ENCODE assay signal across 8 mouse cellular contexts in the genomic region with DNA sequence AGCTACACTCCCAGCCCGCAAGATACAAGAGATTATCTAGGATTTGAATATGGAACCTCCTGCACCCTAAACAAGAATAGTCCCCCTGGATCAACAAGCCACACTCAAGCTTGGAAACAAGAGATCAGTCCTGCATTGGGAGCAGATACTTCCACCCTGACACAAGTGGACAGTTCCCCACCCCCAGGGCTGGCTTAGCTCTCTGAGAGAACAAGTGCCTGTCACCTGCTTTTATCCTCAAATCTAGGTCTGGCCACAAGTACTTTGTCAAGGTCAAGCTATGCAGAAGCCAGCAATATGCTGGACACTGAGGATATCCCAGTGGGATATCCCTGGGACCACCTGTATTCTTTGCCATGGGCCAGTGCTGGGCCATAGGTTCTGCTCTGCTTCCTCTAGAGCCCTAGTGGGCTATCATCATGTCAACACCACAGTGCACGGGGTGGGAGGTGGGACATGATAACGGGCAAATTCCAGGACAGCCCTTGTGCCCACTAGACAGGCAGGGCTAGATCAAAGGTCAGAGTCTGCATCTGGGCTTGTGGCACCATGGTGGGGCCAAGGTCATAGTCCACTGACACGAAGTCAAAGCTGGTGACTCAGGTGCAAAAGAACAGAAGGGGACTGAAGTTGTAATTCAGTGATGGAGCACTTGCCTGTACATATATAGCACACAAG. TPM values are rescaled to one million over a fixed set of nuclear protein-coding genes. Genes with fewer than 3 reads are reported as not detected.
DNase-seq lines count a peak whose midpoint lies in the region; ATAC-seq and TF ChIP-seq lines count a peak whose summit lies in the region.

No protein-coding gene starts in this region.

- intact Hi-C loops in gastrocnemius, postnatal 36 days (cut with DNase I) = no loop called here

- ATAC-seq in forebrain, embryonic 15.5 days (replicated peaks) = no peak
- no peak for ATAC-seq in neural tube, embryonic 12.5 days (ENCODE audit: low FRiP score, low read depth)

- no peak for TF ChIP-seq POLR2A in spleen, adult 2 months (IDR thresholded peaks at IDR 0.05; ENCODE audit: low read depth, low read length)

- 49% methylated on average over 4 of the region's 4 CpGs for WGBS in spleen, adult 2 months
- WGBS in forebrain, embryonic 15.5 days = 54% methylated on average over 4 of the region's 4 CpGs
- WGBS in neural tube, embryonic 12.5 days = 51% methylated on average over 4 of the region's 4 CpGs

- H3K4me2 ChIP-seq in forebrain, embryonic 15.5 days (replicated peaks) = peak overlapping the region; percentile 65
- peak overlapping the region; percentile 85 for H3K4me2 ChIP-seq in neural tube, embryonic 12.5 days (replicated peaks)

- peak overlapping the region; percentile 85; the same call in 1 of the 2 replicates for H3K4me3 ChIP-seq in spleen, adult 2 months (ENCODE audit: extremely low read depth, insufficient read depth, insufficient read length)
- H3K4me3 ChIP-seq in forebrain, embryonic 15.5 days = peak overlapping the region; percentile 85
- peak overlapping the region; percentile 72 for H3K4me3 ChIP-seq in neural tube, embryonic 12.5 days

- H3K9me3 ChIP-seq in forebrain, embryonic 15.5 days = no peaks in the 10 kb centered on the region
- H3K9me3 ChIP-seq in neural tube, embryonic 12.5 days = no peaks in the 10 kb centered on the region

- peaks cover 6% of the 10 kb centered on the region; the same call in 1 of the 2 replicates for H3K4me1 ChIP-seq in spleen, adult 2 months (ENCODE audit: control insufficient read depth, insufficient read depth, insufficient read length)
- peaks cover 17% of the 10 kb centered on the region for H3K4me1 ChIP-seq in forebrain, embryonic 15.5 days
- peaks cover 16% of the 10 kb centered on the region for H3K4me1 ChIP-seq in neural tube, embryonic 12.5 days

- peaks cover 32% of the 10 kb centered on the region for H3K36me3 ChIP-seq in spleen, adult 2 months (ENCODE audit: control insufficient read depth, insufficient read depth, low read length)
- H3K36me3 ChIP-seq in forebrain, embryonic 15.5 days = peaks cover 46% of the 10 kb centered on the region
- H3K36me3 ChIP-seq in neural tube, embryonic 12.5 days = peaks cover 69% of the 10 kb centered on the region

- H3K9ac ChIP-seq in forebrain, embryonic 15.5 days (replicated peaks) = peak overlapping the region; percentile 86
- H3K9ac ChIP-seq in neural tube, embryonic 12.5 days = peak overlapping the region; percentile 78

- no peak for DNase-seq in spleen, adult 2 months (ENCODE audit: low read depth in 1 of 2, low spot score in 2 of 2)
- no peak for DNase-seq in spleen, adult 12 weeks (ENCODE audit: low spot score)
- DNase-seq in kidney, postnatal 25 days = peak; percentile 68 to 90
- no peak for DNase-seq in urinary bladder, postnatal 25 days (ENCODE audit: low spot score)
- DNase-seq in ovary, postnatal 36 days (ENCODE audit: low spot score) = no peak
- no peak for DNase-seq in gastrocnemius, postnatal 36 days

- H3K27me3 ChIP-seq in spleen, adult 2 months (ENCODE audit: control insufficient read depth, insufficient read depth, low read length) = no peaks in the 10 kb centered on the region
- H3K27me3 ChIP-seq in forebrain, embryonic 15.5 days = no peaks in the 10 kb centered on the region
- H3K27me3 ChIP-seq in neural tube, embryonic 12.5 days (replicated peaks) = no peaks in the 10 kb centered on the region

- H3K27ac ChIP-seq in spleen, adult 2 months (ENCODE audit: insufficient read depth, low read length) = no peak overlapping the region
- H3K27ac ChIP-seq in forebrain, embryonic 15.5 days (replicated peaks) = peak overlapping the region; percentile 81
- no peak overlapping the region for H3K27ac ChIP-seq in neural tube, embryonic 12.5 days

- TF ChIP-seq CTCF in spleen, adult 2 months (IDR thresholded peaks at IDR 0.05; ENCODE audit: extremely low read depth, insufficient read depth, insufficient read length, insufficient replicate concordance) = no peak

RNA-seq across cellular contexts. Expression of a gene that starts 1.0 kb away (rescaled TPM):
- 139 and 165 TPM in 2 replicates for polyA plus RNA-seq in spleen, adult 2 months (2012; rRNA removed)
- polyA plus RNA-seq in forebrain, embryonic 15.5 days (2015; fragmentation: Nextera tagmentation; extraction: Ambion mirVana) = 167 and 174 TPM in 2 replicates
- polyA plus RNA-seq in neural tube, embryonic 12.5 days (2016; fragmentation: Nextera tagmentation; extraction: Ambion mirVana) = 151 and 155 TPM in 2 replicates
- 10 to 100 TPM; 26.7 to 33.5 TPM for total RNA-seq in gastrocnemius, postnatal 36 days (2021)

RNA-seq across cellular contexts. Expression of a gene that starts 8.3 kb away (rescaled TPM):
- polyA plus RNA-seq in spleen, adult 2 months (2012; rRNA removed) = 119 and 139 TPM in 2 replicates
- 51.4 and 53.1 TPM in 2 replicates for polyA plus RNA-seq in forebrain, embryonic 15.5 days (2015; fragmentation: Nextera tagmentation; extraction: Ambion mirVana)
- 46.8 and 56.5 TPM in 2 replicates for polyA plus RNA-seq in neural tube, embryonic 12.5 days (2016; fragmentation: Nextera tagmentation; extraction: Ambion mirVana)
- total RNA-seq in gastrocnemius, postnatal 36 days (2021) = 1 to 10 TPM; 4.5 TPM

RNA-seq across cellular contexts. Expression of a gene that starts 8.5 kb away (rescaled TPM):
- 4.4 and 5.5 TPM in 2 replicates for polyA plus RNA-seq in spleen, adult 2 months (2012; rRNA removed)
- polyA plus RNA-seq in forebrain, embryonic 15.5 days (2015; fragmentation: Nextera tagmentation; extraction: Ambion mirVana) = 0.51 and 0.65 TPM in 2 replicates
- 0.80 and 0.83 TPM in 2 replicates for polyA plus RNA-seq in neural tube, embryonic 12.5 days (2016; fragmentation: Nextera tagmentation; extraction: Ambion mirVana)
- total RNA-seq in gastrocnemius, postnatal 36 days (2021) = not detected

RNA-seq across cellular contexts. Expression of a gene that starts 16.6 kb away (rescaled TPM):
- 29.9 and 31.3 TPM in 2 replicates for polyA plus RNA-seq in spleen, adult 2 months (2012; rRNA removed)
- polyA plus RNA-seq in forebrain, embryonic 15.5 days (2015; fragmentation: Nextera tagmentation; extraction: Ambion mirVana) = 42.1 and 44.1 TPM in 2 replicates
- 39.7 and 40.4 TPM in 2 replicates for polyA plus RNA-seq in neural tube, embryonic 12.5 days (2016; fragmentation: Nextera tagmentation; extraction: Ambion mirVana)
- 10 to 100 TPM; 48.3 to 53.7 TPM for total RNA-seq in gastrocnemius, postnatal 36 days (2021)

RNA-seq across cellular contexts. Expression of a gene that starts 18.5 kb away (rescaled TPM):
- 80.1 and 101 TPM in 2 replicates for polyA plus RNA-seq in spleen, adult 2 months (2012; rRNA removed)
- 199 and 205 TPM in 2 replicates for polyA plus RNA-seq in forebrain, embryonic 15.5 days (2015; fragmentation: Nextera tagmentation; extraction: Ambion mirVana)
- 162 and 172 TPM in 2 replicates for polyA plus RNA-seq in neural tube, embryonic 12.5 days (2016; fragmentation: Nextera tagmentation; extraction: Ambion mirVana)
- 10 to 100 TPM; 44.0 to 50.5 TPM for total RNA-seq in gastrocnemius, postnatal 36 days (2021)

Comparison
In these comparisons a context has a peak if more than half of its experiments do, and no peak if none do; other contexts are left out.
1. DNase-seq: peak in kidney, postnatal 25 days (2 of 2); none in spleen, adult 2 months (0 of 2), spleen, adult 12 weeks (single experiment), urinary bladder, postnatal 25 days (single experiment), ovary, postnatal 36 days (single experiment) and gastrocnemius, postnatal 36 days (0 of 2).
2. Peak in every context shown above with its lines, with median percentiles within 50 percentile points of each other: H3K4me3 ChIP-seq.